Mouse (Mus musculus) layer of hippocampus, adult 9-11 months (tissue): ENCODE data around the gene Ints11.
A peak's percentile ranks its signal among the peaks of the same experiment; 100 is the strongest.

Experiments used
- DNase-seq: peaks from one replicate; pipeline ENCODE4 v3.0.0; 2022

The Ints11 gene

GRCm38 (mm10) chr4:155893212-155893690, 23.9 kb downstream of the Ints11 start:
- DNase-seq = peak; percentile 7

- peak; percentile 80 for DNase-seq
Observed at GRCm38 (mm10) chr4:155894311-155894881, 25.1 kb downstream of the Ints11 start.

- peak; percentile 80 for DNase-seq
Observed at GRCm38 (mm10) chr4:155895216-155895615, 25.9 kb downstream of the Ints11 start.

- DNase-seq = peak; percentile 7
Observed at GRCm38 (mm10) chr4:155895826-155896225, 26.5 kb downstream of the Ints11 start.

GRCm38 (mm10) chr4:155896461-155896860, 27.1 kb downstream of the Ints11 start:
- DNase-seq = peak; percentile 4

GRCm38 (mm10) chr4:155898318-155898717, 29.0 kb downstream of the Ints11 start:
- no peak for DNase-seq

GRCm38 (mm10) chr4:155899355-155899754, 30.0 kb downstream of the Ints11 start:
- peak; percentile 1 for DNase-seq

- DNase-seq = peak; percentile 69
Observed at GRCm38 (mm10) chr4:155901205-155901604, 31.9 kb downstream of the Ints11 start.

- peak; percentile 1 for DNase-seq
Observed at GRCm38 (mm10) chr4:155903246-155903645, 33.9 kb downstream of the Ints11 start.

- peak; percentile 20 for DNase-seq
Observed at GRCm38 (mm10) chr4:155904318-155905102, 35.2 kb downstream of the Ints11 start.

GRCm38 (mm10) chr4:155905634-155906033, 36.3 kb downstream of the Ints11 start:
- DNase-seq = no peak

- DNase-seq = peak; percentile 1
Observed at GRCm38 (mm10) chr4:155906125-155906524, 36.8 kb downstream of the Ints11 start.

- peak; percentile 1 for DNase-seq
Observed at GRCm38 (mm10) chr4:155907003-155907402, 37.7 kb downstream of the Ints11 start.

- no peak for DNase-seq
Observed at GRCm38 (mm10) chr4:155908281-155908680, 38.9 kb downstream of the Ints11 start.

- peak; percentile 1 for DNase-seq
Observed at GRCm38 (mm10) chr4:155908751-155909150, 39.4 kb downstream of the Ints11 start.

- DNase-seq = no peak
Observed at GRCm38 (mm10) chr4:155932031-155932430, 62.7 kb downstream of the Ints11 start.
